Mouse (Mus musculus) cerebellum, adult 2 months (tissue): ENCODE results near the gene Kcnip1.

ENCODE experiments used
- CTCF ChIP-seq: fragments of 200-500 bp; IDR thresholded peaks from 2 replicates; pipeline ENCODE4 v1.5.1; 2011; ENCODE audit warnings: low read depth, mild to moderate bottlenecking, control low read depth, low read length, moderate library complexity, borderline replicate concordance; ENCODE audit not compliant: insufficient read depth
- POLR2A ChIP-seq: fragments of 200-500 bp; IDR thresholded peaks from 2 replicates; pipeline ENCODE4 v1.6.1; 2011; ENCODE audit warnings: low read length, control low read depth, borderline replicate concordance; ENCODE audit not compliant: insufficient read depth

GRCm38 (mm10) chr11:33787362-33787761 lies 205.6 kb downstream of the Kcnip1 start:
- no peak for TF ChIP-seq CTCF
- no peak for TF ChIP-seq POLR2A
